Mouse (Mus musculus): ENCODE data around the gene Gm20388. TPM values are rescaled to one million over a fixed set of nuclear protein-coding genes. Genes with fewer than 3 reads are reported as not detected.

The Gm20388 gene
- total RNA-seq, 2 experiments from 2014 or later, result 18.6 TPM; not detected in 1

DNA sequence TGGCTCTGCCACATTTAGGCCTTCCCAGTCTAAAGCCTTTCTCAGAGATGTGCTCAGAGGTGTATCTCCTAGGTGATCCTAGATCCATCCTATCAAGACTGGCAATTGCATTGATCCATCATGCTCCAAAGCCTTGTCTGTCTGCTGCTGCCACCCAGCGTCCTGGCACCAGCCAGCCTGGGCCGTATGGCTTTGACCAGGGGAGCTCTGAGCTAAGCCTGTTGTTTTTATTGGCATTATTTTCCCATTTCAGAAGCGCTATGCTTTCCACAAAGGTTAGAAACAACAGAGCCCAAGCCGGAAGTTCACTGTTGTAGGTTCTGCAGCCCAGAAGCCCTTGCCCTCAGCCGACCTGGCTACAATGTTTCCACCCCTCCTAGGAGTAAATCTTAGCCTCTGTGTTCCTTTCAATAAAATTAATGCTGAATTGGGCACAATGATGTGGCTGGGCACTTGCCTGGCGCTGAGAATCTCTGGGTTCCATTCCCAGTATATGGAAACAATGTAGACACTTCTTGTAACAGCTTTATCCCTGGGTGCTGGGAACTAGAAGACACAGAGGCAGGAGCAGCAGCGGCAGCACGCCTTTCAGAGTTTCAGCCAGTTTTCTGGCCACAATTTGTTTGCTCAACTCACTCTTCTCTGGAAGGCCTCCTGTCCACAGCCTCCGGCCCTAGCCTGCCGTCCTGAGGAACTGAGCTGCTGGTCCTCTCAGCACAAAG, 2307.0 kb downstream of the Gm20388 start:
- intact Hi-C loops (cut with DNase I), result no loop called here
- DNase-seq (ENCODE audit: low spot score in 2 of 2), result no peak

DNA sequence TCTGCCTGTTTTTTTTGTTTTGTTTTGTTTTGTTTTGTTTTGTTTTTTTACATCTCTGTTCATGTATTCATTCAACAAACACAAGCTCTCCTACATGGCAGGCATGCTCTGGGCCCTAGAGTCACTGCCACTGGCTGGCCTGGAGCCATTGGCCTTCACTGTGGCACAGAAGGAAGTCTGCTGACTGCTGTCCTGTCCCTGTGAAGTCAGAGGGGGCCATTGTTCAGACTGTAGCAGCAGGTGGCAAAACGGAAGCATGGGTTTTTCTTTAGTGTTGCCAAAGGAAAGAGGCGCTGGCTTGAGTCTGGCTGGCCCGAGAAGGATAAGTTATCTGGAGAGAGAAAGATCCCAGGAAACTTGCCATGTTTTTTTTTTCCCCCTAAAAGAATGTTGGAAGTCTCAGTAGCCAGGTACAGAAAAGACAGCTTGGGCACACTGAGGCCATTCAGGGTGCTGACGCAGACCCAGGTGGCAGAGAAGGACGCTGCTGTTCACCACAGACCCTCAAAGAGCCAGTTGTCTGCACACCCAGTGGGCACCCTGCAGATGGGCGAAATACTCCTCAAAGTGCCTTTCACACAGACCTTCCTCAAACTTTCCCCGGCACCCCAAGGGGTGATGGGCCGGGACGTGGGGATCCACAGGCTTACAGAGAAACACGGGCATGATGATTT, 2313.5 kb downstream of the Gm20388 start:
- DNase-seq (ENCODE audit: low spot score in 2 of 2), result peak in 1 of 2 experiments; percentile 38
- intact Hi-C loops (cut with DNase I), result no loop called here

DNA sequence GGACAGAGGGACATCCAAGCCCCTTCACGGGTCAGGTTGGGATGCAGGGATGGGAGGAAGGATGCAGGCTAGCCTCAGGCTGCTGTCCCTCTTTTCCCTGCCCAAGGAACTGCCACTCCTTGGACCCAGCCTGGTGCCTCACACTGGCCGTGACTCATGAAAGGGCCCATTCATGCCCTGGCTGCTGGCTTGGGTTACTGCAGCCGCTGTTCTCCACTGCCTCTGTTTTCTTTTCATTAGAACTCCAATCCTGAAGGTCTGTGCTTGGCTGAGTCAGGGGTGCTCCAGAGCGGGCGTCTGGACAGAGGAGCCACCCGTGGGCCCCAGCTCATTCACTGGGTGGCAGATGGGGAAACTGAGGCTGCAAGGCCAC, 2314.0 kb downstream of the Gm20388 start:
- intact Hi-C loops (cut with DNase I), result no loop called here
- peak; percentile 39 to 45 for DNase-seq (ENCODE audit: low spot score in 2 of 2)

DNA sequence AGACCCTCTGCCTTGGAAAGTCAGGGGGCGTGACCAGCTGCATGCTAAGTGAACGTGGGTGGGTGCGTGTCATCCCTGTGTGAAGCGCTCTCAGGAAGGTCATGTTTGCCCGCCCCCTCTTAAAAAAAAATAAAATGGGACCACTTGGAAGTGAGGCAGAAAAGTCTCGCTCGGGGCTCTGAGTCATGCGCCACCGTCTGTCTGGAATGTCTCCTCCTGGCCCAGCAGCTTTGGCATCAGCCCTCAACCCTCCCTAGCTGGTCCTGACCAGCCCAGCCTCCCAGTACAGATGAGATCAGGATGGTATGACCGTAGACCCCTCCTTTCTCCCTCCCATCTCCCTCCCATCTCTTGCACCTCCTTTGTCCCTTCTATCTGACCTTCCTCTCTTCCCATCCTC, 2314.8 kb downstream of the Gm20388 start:
- intact Hi-C loops (cut with DNase I), result no loop called here
- no peak for DNase-seq (ENCODE audit: low spot score in 2 of 2)

DNA sequence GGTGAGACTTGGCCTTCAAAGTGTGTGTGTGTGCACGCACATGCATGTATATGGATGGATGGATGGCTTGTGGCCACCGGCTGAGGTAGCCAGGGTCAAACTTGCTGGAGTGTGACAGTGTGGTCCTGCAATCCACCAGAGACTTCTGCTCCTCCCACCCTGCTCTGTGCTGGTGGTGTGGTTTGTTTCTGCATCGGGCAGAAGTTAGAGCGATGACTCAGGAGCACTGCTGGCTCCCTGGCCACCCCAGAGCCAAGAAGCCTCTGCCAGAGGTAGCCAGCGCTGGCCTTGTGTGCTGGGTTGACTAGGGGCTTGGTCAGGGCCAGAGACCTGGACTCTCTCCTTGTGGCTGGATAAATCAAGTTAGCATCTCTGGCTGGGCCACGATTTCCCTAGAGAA, 2316.7 kb downstream of the Gm20388 start:
- DNase-seq (ENCODE audit: low spot score in 2 of 2), result no peak
- intact Hi-C loops (cut with DNase I), result no loop called here

DNA sequence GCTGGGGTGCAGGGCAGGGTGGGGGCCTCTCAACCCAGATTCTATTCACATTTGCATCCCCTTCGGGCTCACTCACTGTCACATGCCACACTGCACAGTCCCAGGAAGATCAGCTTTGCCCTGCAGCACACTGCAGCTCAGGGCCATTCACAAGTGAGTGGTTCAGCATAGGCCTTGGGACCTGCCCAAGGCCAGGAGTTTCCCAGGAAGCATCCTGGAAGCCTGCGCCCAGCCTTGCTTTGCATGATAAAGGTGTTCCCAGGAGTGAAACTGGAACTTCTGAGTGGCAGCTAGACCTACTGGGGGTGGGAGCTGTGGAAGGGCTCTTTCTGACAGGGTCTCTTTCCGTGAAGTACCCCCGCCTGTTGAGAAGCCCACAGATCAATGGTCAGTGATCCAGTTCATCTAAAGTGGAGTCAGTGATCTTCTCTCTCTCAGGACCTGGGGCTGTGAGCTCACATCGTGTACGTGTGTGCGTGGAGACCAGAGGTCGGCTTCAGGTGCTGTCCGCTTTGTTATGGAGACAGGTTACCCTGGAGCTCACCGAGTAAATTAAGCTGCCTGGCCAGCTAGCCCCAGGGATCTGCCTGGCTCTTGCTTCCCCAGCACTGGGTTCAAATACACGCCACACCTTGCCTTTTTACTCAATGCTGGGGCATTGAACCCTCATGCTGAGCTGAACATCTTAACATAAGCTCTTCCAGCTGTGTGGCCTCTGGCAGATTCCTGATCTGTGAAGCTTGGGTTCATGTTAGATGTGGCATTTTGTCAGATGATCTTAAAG, 2318.3 kb downstream of the Gm20388 start:
- DNase-seq (ENCODE audit: low spot score in 2 of 2), result no peak
- intact Hi-C loops (cut with DNase I), result no loop called here

DNA sequence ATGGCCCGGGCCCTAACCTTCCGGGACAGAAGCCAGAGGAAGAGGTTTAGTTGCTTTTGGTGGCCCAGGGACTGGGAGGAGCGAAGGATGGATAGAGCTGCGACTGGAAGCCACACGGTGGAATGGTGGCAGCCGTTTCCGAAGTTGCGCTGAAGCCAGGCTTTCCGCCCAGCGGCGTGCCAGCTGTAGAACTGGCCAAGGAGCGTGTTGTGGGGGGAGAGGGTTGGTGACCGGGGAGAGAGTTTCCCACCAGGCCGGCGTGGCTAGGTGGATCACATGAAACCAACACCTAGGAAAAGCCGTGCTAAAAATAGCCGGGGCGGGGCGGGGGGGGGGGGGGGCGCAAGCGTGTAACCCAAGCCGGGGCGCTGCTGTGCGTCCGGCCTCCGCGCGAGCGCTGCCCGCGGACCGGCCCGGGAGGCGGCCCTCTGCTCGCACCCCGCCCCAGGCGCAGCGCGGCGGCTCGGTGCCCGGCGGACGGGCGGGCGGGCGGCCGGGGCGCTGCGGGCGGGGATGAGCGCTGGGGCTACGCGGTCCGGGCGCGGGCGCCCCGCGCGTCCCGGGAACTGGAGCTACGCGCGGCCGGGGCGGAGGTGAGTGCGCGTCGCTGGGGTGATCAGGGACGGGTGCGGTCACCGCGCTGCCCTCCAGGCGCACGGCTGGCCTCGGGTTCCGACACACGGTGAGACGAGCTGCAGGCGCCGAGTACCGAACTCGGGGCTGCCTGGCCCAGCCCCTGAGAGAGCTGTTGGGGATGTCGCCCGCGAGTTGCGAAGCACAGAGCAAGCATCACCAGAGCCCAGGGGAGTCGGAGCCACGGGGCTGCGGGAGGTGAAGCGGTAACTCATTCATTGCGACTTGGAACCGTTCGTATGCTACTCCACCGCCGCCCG, 2319.4 kb downstream of the Gm20388 start:
- peak in 1 of 2 experiments; percentile 19 for DNase-seq (ENCODE audit: low spot score in 2 of 2)

DNA sequence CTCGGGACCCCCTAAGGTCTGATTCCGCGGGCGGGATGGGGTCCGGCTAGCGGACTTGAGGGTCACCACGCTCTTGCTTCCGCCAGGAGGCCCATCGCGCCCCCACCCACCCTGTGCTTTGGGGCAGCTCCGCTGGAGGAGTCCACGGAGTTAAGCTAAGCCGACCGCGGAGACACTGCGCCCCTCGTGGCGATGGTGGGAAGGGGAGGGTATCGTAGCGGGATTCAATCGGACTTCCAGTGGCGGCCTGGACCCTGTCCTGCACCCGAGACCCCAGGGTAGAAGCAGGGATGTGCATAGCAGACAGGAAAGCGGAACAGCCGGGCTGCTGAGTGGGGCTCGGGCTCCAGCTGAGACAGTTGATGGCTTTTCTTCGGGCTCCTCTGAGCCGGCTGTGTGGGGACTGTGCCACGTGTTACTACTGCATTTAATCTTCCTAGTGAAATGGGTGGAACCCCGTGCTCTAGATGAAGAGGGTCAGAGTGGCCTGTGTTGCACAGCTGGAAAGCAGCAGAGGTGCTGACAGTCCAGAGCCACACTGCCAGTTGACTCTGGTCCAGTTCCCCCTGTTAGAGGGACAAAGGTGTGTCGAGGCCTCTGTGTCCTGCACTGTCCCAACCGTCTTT, 2320.2 kb downstream of the Gm20388 start:
- DNase-seq (ENCODE audit: low spot score in 2 of 2), result peak; percentile 81 to 83
- intact Hi-C loops (cut with DNase I), result loop anchor here (2.0 to 5.0 kb wide), 2 partner anchors 68 to 254 kb away; no protein-coding TSS in a partner anchor

More for the DNA sequence above, 2319.4 kb downstream of the Gm20388 start:
- intact Hi-C loops (cut with DNase I), result loop anchor here (2.0 to 5.0 kb wide), 2 partner anchors 67 to 253 kb away; no protein-coding TSS in a partner anchor

DNA sequence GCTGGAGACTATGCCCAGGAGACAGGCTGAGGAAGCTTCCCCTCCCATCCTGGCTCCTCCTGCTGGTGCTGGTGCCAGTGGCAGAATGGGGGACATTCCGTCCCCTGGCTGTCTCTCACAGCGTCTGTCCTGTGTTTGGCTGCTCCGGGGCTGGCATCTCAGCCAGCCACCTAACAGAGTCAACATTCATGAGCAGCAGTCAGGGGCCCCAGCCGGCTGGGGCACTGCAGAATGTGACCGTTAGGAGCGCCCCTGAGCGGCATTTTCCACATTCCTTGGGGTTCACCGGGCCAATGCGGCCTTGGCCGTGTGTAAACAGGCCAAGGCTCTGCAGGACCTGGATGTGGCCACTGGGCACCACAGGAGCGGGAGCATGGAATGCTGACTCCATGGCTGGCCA, 2323.4 kb downstream of the Gm20388 start:
- peak in 1 of 2 experiments; percentile 17 for DNase-seq (ENCODE audit: low spot score in 2 of 2)
- intact Hi-C loops (cut with DNase I), result loop anchor here (5.0 kb wide), 1 partner anchor 257 kb away; no protein-coding TSS in a partner anchor

DNA sequence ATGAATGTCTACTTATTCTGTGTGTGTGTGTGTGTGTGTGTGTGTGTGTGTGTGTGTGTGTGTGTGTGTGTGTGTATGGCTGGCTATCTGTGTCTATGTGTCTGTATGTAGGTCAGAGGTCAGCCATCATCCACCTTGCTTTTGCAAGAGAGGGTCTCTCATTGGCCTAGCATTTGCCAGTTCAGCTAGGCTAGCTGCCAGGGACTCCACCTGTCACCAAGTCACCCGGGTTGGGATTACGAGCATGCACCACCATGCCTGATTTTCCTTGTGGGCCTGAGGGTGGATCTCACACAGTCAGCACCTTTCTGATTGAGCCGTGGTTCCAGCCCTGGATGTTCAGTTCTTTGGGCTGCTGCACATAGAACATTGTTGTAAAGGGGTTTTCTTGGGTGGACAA, 2325.9 kb downstream of the Gm20388 start:
- intact Hi-C loops (cut with DNase I), result no loop called here

DNA sequence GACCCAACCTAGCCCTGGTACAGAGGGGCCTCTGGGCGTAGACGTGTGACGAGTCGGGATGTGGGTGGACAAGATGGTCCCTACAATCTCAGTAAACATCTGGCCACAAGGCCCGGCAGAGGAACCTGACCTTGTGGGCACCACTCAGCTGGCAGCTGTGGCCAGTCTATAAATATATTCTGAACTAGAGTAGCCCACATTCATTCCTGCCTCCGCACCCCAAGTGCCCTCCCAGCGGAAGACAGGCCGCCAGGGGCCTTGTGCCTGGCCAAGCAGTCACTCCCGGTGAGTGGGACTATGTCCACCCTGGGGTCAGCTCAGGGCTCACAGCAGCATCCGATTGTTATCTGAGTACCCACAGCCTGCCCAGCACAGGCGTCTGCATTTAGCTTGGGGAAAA, 2327.6 kb downstream of the Gm20388 start:
- intact Hi-C loops (cut with DNase I), result no loop called here
- no peak for DNase-seq (ENCODE audit: low spot score in 2 of 2)

More for the DNA sequence above, 2325.9 kb downstream of the Gm20388 start:
- DNase-seq (ENCODE audit: low spot score in 2 of 2), result no peak

DNA sequence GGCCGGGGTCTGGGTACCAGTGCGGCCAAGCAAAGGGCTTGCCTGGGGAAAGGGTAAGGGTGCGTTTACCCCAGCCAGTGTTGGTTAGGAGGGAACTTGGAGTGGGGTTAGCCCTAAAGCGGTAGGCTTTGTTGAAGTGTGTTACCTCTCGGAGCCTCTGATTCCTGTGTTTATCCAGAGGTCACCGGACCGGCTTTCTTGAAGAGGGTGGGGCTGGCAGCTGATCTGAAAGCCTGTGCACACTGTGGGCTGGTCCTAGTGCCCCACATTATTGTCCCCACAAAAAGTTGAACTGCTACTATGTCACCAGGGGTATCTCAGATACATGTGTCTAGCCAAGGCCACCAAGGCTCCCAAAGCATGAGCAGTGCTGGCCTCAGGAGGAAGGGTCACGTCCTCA, 2328.1 kb downstream of the Gm20388 start:
- intact Hi-C loops (cut with DNase I), result no loop called here
- no peak for DNase-seq (ENCODE audit: low spot score in 2 of 2)

DNA sequence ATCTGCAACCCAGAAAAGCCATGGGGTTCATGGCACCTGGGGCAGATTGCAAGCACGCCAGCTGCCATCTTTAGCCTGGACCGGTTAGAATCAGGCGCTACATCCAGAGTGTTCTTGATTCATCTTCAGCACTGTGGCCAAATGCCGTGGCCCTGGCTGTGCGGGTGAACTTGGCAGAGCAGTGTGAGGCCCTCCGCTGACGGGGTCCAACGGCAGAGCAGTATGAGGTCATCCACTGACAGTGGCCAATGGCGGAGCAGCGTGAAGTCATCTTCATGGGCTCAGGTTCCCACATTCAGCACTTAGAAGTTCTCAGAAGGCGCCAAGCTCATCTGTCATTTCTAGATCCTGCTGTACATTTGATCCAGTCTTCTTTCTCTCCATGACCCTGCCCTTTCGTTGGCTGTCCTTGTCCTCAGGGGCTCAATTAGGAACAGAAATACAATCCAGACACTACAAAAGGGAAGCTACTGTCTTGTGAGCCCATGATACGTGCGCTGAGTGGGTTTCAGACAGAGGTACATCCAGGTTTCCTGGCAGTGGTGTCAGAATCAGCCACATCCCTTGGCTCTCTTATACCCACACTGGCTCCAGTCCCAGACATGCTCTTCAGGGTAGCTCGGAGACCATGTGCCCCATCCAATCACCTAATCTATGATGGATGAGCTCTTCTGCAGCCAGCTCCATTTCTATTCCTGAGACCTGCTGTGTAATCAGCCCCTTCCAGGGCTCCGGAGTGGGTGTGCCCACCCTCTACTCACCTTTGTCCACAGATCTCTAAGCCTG, 2329.8 kb downstream of the Gm20388 start:
- intact Hi-C loops (cut with DNase I), result no loop called here
- DNase-seq (ENCODE audit: low spot score in 2 of 2), result no peak

DNA sequence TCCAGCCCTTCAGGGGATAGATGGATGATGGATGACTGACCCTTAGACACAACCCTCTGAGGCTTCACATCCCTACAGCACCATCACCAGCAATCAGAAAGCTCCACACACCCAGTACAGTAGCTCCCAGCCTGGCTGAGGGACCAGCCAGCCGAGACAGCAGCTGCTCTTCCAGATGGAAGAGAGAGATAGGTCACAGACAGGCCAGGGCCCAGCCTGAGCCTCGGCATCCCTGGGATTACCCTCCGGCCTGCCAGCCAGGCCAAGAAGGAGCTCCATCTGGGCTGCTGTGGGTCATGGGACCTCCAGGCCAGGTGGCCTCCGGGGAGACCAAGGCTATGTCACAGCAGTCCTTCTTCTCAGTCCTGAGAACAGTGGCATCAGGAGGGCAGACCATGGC, 2332.7 kb downstream of the Gm20388 start:
- DNase-seq (ENCODE audit: low spot score in 2 of 2), result no peak
- intact Hi-C loops (cut with DNase I), result no loop called here

DNA sequence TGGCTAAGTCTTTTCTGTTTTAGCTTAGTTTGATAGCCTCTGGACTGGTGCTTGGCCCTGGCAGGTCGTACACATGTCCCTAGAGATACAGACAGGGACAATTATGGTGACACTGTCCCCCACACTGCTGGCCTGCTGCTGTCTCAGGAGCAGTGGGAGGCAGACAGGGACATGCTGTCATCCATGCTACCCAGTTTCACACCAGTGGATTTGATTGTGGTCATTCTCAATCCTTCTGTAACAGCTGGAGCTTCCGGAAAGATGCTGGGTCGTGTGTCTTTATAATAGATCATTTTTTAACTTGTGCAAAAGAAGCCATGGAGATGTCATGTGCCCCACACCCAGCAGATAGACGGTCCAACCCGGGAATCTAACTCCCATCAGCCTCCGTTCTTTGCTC, 2334.5 kb downstream of the Gm20388 start:
- DNase-seq (ENCODE audit: low spot score in 2 of 2), result no peak
- intact Hi-C loops (cut with DNase I), result no loop called here

DNA sequence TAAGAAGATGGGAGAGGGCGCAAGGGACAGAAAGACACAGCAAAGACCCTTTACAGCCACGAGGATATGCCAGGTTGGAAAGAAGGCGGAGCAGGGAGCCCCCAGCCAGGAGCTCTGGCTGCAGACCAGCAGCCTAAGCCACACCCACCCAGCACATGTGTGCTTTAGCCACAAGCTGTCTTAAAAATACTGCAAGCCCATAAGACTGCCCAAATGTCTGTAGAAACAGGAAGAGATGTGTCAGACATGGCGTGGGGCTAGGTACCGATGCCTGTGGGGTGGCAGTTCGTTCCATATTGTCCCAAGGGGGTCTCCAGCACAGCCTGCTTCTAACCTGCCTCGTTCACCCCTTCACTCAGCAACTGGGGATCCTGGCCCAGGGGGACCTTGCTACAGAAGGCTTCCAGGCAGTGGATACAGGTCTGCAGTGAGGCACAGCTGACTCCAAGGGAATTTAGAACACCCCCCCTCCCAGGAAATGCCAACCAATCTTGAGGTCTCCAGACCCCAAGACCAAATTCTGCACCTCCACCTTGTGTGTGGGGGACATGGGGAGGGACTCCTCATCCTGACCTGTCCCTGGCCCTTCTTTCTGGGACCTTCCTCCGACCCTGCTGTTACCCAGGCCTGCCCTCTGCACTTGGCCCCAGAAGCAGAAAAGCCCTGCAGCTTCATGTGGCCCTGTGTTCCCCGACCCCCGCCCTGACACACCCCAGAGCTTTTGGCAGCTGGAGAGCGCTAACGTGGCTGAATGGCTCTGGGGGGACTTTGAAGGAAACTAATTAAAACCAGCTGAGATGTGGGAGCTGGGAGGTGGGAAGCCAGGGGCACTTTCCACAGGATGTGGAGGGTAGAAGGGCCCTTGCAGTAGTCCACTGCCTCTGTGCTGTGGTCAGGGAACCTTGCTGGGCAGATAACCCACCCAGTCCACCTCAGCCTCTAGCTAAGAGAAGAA, 2335.9 kb downstream of the Gm20388 start:
- intact Hi-C loops (cut with DNase I), result no loop called here
- DNase-seq (ENCODE audit: low spot score in 2 of 2), result no peak

DNA sequence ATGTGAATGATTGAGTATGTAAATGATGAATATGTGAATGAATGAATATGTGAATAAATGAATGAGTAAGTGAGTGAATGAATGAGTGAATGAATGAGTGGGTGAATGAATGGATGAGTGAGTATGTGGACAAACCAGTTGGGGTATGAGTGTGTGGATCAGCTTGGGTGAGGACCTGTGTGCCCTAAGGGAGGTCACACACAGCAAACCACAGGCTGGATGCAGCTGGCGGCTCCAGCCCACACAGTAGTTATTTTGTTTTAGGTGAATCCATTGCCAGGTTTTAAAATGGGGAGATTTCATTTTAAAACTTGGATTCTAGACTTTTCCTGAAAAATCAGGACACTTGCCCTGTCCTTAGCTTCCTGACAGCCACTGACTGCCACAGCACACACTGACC, 2341.1 kb downstream of the Gm20388 start:
- DNase-seq (ENCODE audit: low spot score in 2 of 2), result no peak

More for the DNA sequence above, 2341.1 kb downstream of the Gm20388 start:
- intact Hi-C loops (cut with DNase I), result no loop called here
